Mouse (Mus musculus) megakaryocyte-erythroid progenitor cell, adult 5 weeks (primary cell): ENCODE results near the gene Glt28d2. TPM values are rescaled to one million over a fixed set of nuclear protein-coding genes. Genes with fewer than 3 reads are reported as not detected.

Experiments
- polyA plus RNA-seq: library from polyadenylated mRNA; stranded (reverse); fragments of >175 nt; gene quantifications from 2 replicates; pipeline ENCODE4 v1.2.3, GENCODE M21; 2012

The Glt28d2 gene
- polyA plus RNA-seq = not detected in 2 replicates

GRCm38 (mm10) chr3:85887239-85887827, at the start of gene Glt28d2, which contains the start of gene Gm37240:
TSS of gene Glt28d2 (minus strand) at chr3:85887516.
TSS of gene Gm37240 (minus strand) at chr3:85887518.

Other genes with a start within 250 kb of the Glt28d2 start
- not detected in 2 replicates for gene Fam160a1, start 70.2 kb downstream of the Glt28d2 start, polyA plus RNA-seq
- gene Gm37240, start within 50 bp of the Glt28d2 start, polyA plus RNA-seq = 0.28 TPM in 1 of 2 replicates, not detected in the other
- gene Sh3d19, start 83.6 kb upstream of the Glt28d2 start, polyA plus RNA-seq = 1.2 TPM in 2 replicates
- not detected in 2 replicates for gene Prss48, start 115.0 kb upstream of the Glt28d2 start, polyA plus RNA-seq